Mouse (Mus musculus) granulocyte monocyte progenitor cell, adult 5-6 weeks (primary cell): ENCODE measurements around the gene Secisbp2. TPM values are rescaled to one million over a fixed set of nuclear protein-coding genes. Genes with fewer than 3 reads are reported as not detected.

Experiments used
- ATAC-seq: replicated peaks from 2 replicates; pipeline ENCODE4 v1.8.0; 2016; ENCODE audit warnings: mild to moderate bottlenecking, moderate TSS enrichment, inconsistent platforms; ENCODE audit not compliant: poor library complexity, severe bottlenecking
- total RNA-seq, 2 experiments: library from RNA; stranded (forward) in 1 of 2; stranded (reverse) in 1 of 2; fragments of 200-712, 200-1000 nt in 1 of 2; fragments of >200 nt in 1 of 2; fragmentation: Nextera tagmentation in 1 of 2; gene quantifications; 2 replicates each; pipeline ENCODE4 v1.2.3; 2014 to 2017

Gene Secisbp2
- total RNA-seq, 2 experiments from 2014 or later = 19.6 to 26.2 TPM

GRCm38 (mm10) chr13:51679332-51679731 is 27.8 kb downstream of the Secisbp2 start:
- no peak for ATAC-seq

- no peak for ATAC-seq
These were observed 29.6 kb downstream of the Secisbp2 start for GRCm38 (mm10) chr13:51681076-51681475.

- no peak for ATAC-seq
These were observed 30.1 kb downstream of the Secisbp2 start for GRCm38 (mm10) chr13:51681634-51682033.

GRCm38 (mm10) chr13:51685290-51685966 is 33.9 kb downstream of the Secisbp2 start:
- no peak for ATAC-seq

- ATAC-seq = peak; percentile 33
These were observed 35.5 kb downstream of the Secisbp2 start for GRCm38 (mm10) chr13:51686966-51687365.

- ATAC-seq = no peak
These were observed 37.2 kb downstream of the Secisbp2 start for GRCm38 (mm10) chr13:51688688-51689087.

- peak; percentile 87 for ATAC-seq
These were observed 45.0 kb downstream of the Secisbp2 start for GRCm38 (mm10) chr13:51696481-51696880.

GRCm38 (mm10) chr13:51697455-51697854 is 46.0 kb downstream of the Secisbp2 start:
- no peak for ATAC-seq

- no peak for ATAC-seq
These were observed 46.4 kb downstream of the Secisbp2 start for GRCm38 (mm10) chr13:51697897-51698296.

GRCm38 (mm10) chr13:51698318-51698717 is 46.8 kb downstream of the Secisbp2 start:
- no peak for ATAC-seq

GRCm38 (mm10) chr13:51703893-51704292 is 52.4 kb downstream of the Secisbp2 start:
- no peak for ATAC-seq

- no peak for ATAC-seq
These were observed 54.7 kb downstream of the Secisbp2 start for GRCm38 (mm10) chr13:51705882-51706854.

- ATAC-seq = peak; percentile 92
These were observed 59.2 kb downstream of the Secisbp2 start for GRCm38 (mm10) chr13:51710738-51711137.

GRCm38 (mm10) chr13:51712022-51712421 is 60.5 kb downstream of the Secisbp2 start:
- ATAC-seq = no peak

GRCm38 (mm10) chr13:51716350-51717263 is 65.1 kb downstream of the Secisbp2 start:
- no peak for ATAC-seq

GRCm38 (mm10) chr13:51719256-51719655 is 67.8 kb downstream of the Secisbp2 start:
- ATAC-seq = no peak

- no peak for ATAC-seq
These were observed 69.1 kb downstream of the Secisbp2 start for GRCm38 (mm10) chr13:51720556-51720955.

- no peak for ATAC-seq
These were observed 71.6 kb downstream of the Secisbp2 start for GRCm38 (mm10) chr13:51723114-51723513.

- ATAC-seq = no peak
These were observed 73.1 kb downstream of the Secisbp2 start for GRCm38 (mm10) chr13:51724566-51724965.

GRCm38 (mm10) chr13:51725446-51725845 is 73.9 kb downstream of the Secisbp2 start:
- no peak for ATAC-seq
